Mouse (Mus musculus) limb, embryonic 13.5 days (tissue): ENCODE data around the gene C1s2. TPM values are rescaled to one million over a fixed set of nuclear protein-coding genes. Genes with fewer than 3 reads are reported as not detected.
"Not testable (repeated sequence)": the region's sequence is repeated elsewhere in the genome, so short reads cannot be mapped to it uniquely, and the experiment has no call there.

ENCODE experiments used
- ATAC-seq: fragments of 200-750 bp; cut with Nextera tagmentation; 2 replicates; pipeline ENCODE4 v1.8.0; 2017; ENCODE audit warnings: low read depth, moderate number of reproducible peaks, moderate TSS enrichment; ENCODE audit not compliant: low FRiP score
- H3K27ac ChIP-seq: fragments of 300-500 bp; sonication (generic); 2 replicates; pipeline ENCODE4 v1.5.1; 2015; ENCODE audit warnings: inconsistent platforms, mild to moderate bottlenecking, moderate library complexity
- H3K27me3 ChIP-seq: fragments of 300-500 bp; sonication (generic); 2 replicates; pipeline ENCODE4 v1.6.1; 2015; ENCODE audit warnings: mild to moderate bottlenecking, inconsistent platforms
- H3K36me3 ChIP-seq: fragments of 300-500 bp; sonication (generic); 2 replicates; pipeline ENCODE4 v1.6.1; 2015; ENCODE audit warnings: inconsistent platforms, mild to moderate bottlenecking, moderate library complexity
- H3K4me1 ChIP-seq: fragments of 300-500 bp; sonication (generic); 2 replicates; pipeline ENCODE4 v1.6.1; 2015; ENCODE audit warnings: inconsistent platforms
- H3K4me2 ChIP-seq: fragments of 300-500 bp; sonication (generic); replicated peaks from 2 replicates; pipeline ENCODE4 v1.6.1; 2015; ENCODE audit warnings: inconsistent platforms, mild to moderate bottlenecking, moderate library complexity
- H3K4me3 ChIP-seq: fragments of 300-500 bp; sonication (generic); 2 replicates; pipeline ENCODE4 v1.5.1; 2015; ENCODE audit warnings: moderate library complexity, mild to moderate bottlenecking, inconsistent platforms
- H3K9ac ChIP-seq: fragments of 300-500 bp; sonication (generic); 2 replicates; pipeline ENCODE4 v1.6.1; 2015; ENCODE audit warnings: mild to moderate bottlenecking, inconsistent platforms
- H3K9me3 ChIP-seq: fragments of 300-500 bp; sonication (generic); 2 replicates; pipeline ENCODE4 v1.6.1; 2016; ENCODE audit warnings: inconsistent platforms
- WGBS: fragments of 180-500 bp; shearing (Covaris S2); methylation state at CpG from one replicate; pipeline ENCODE4 v1.1.7; 2015; 5-methylcytosine and 5-hydroxymethylcytosine counted together
- polyA plus RNA-seq: library from polyadenylated mRNA; unstranded; fragments of >200 nt; fragmentation: Nextera tagmentation; extraction: Ambion mirVana; gene quantifications from 2 replicates; pipeline ENCODE4 v1.2.1, GENCODE M21; 2015

The C1s2 gene
- 0.24 TPM in 1 of 2 replicates, not detected in the other for polyA plus RNA-seq

GRCm38 (mm10) chr6:124635985-124636384 lies at the start of gene C1s2:
Gene C1s2 (minus strand): TSS chr6:124636085.
- H3K9ac ChIP-seq, H3K27me3 ChIP-seq, H3K4me1 ChIP-seq, H3K4me2 ChIP-seq, ATAC-seq, H3K27ac ChIP-seq, H3K36me3 ChIP-seq, H3K9me3 ChIP-seq, H3K4me3 ChIP-seq: not testable (repeated sequence)
- WGBS = 87% methylated on average over 2 of the region's 2 CpGs

GRCm38 (mm10) chr6:124683591-124684417 lies 47.9 kb upstream of the C1s2 start:
- no peak for ATAC-seq
- H3K27ac ChIP-seq = no peak overlapping the region
- H3K36me3 ChIP-seq = no peaks in the 10 kb centered on the region
- no peaks in the 10 kb centered on the region for H3K9me3 ChIP-seq
- H3K4me2 ChIP-seq = no peak overlapping the region
- H3K27me3 ChIP-seq = no peaks in the 10 kb centered on the region
- H3K9ac ChIP-seq = no peak overlapping the region
- H3K4me3 ChIP-seq = no peak overlapping the region
- WGBS = 67% methylated on average over 14 of the region's 14 CpGs
- no peaks in the 10 kb centered on the region; the same call in 1 of the 2 replicates for H3K4me1 ChIP-seq

- H3K4me2 ChIP-seq, H3K4me1 ChIP-seq, ATAC-seq, H3K9me3 ChIP-seq, H3K27ac ChIP-seq, H3K9ac ChIP-seq, H3K36me3 ChIP-seq, H3K27me3 ChIP-seq, H3K4me3 ChIP-seq: not testable (repeated sequence)
- 78% methylated on average over 6 of the region's 6 CpGs for WGBS
Measured at GRCm38 (mm10) chr6:124682291-124682690, 46.4 kb upstream of the C1s2 start.

- whole genome bisulfite sequencing = 95% methylated on average over 3 of the region's 3 CpGs
- H3K9ac ChIP-seq = no peak overlapping the region
- H3K4me1 ChIP-seq = no peaks in the 10 kb centered on the region; the same call in 1 of the 2 replicates
- no peak for ATAC-seq
- H3K9me3 ChIP-seq = no peaks in the 10 kb centered on the region
- no peak overlapping the region for H3K4me2 ChIP-seq
- no peaks in the 10 kb centered on the region for H3K27me3 ChIP-seq
- no peak overlapping the region for H3K4me3 ChIP-seq
- peaks cover 3% of the 10 kb centered on the region for H3K36me3 ChIP-seq
- no peak overlapping the region for H3K27ac ChIP-seq
Measured at GRCm38 (mm10) chr6:124679486-124679885, 43.6 kb upstream of the C1s2 start.

GRCm38 (mm10) chr6:124678769-124679168 lies 42.9 kb upstream of the C1s2 start:
- no peak for ATAC-seq
- 91% methylated on average over 7 of the region's 7 CpGs for WGBS
- peaks cover 10% of the 10 kb centered on the region for H3K36me3 ChIP-seq
- no peak overlapping the region for H3K4me2 ChIP-seq
- H3K9me3 ChIP-seq = no peaks in the 10 kb centered on the region
- no peak overlapping the region for H3K4me3 ChIP-seq
- H3K27me3 ChIP-seq = no peaks in the 10 kb centered on the region
- no peak overlapping the region for H3K27ac ChIP-seq
- H3K4me1 ChIP-seq = peaks cover 1% of the 10 kb centered on the region
- no peak overlapping the region for H3K9ac ChIP-seq

GRCm38 (mm10) chr6:124676171-124676570 lies 40.3 kb upstream of the C1s2 start:
- H3K27me3 ChIP-seq = no peaks in the 10 kb centered on the region
- no peaks in the 10 kb centered on the region for H3K9me3 ChIP-seq
- 86% methylated on average over 6 of the region's 6 CpGs for WGBS
- H3K36me3 ChIP-seq = peaks cover 10% of the 10 kb centered on the region
- peaks cover 15% of the 10 kb centered on the region for H3K4me1 ChIP-seq
- H3K4me2 ChIP-seq = no peak overlapping the region
- no peak overlapping the region for H3K4me3 ChIP-seq
- no peak for ATAC-seq
- H3K9ac ChIP-seq = no peak overlapping the region
- no peak overlapping the region for H3K27ac ChIP-seq

- 95% methylated on average over 7 of the region's 7 CpGs for WGBS
- Histone ChIP-seq H3K9me3 (no peaks in the 10 kb centered on the region), H3K27me3 (no peaks in the 10 kb centered on the region)
Measured at GRCm38 (mm10) chr6:124674591-124674990, 38.7 kb upstream of the C1s2 start.

GRCm38 (mm10) chr6:124673619-124674018 lies 37.7 kb upstream of the C1s2 start:
- Histone ChIP-seq H3K4me3 (no peak overlapping the region), H3K9ac (no peak overlapping the region), H3K27me3 (no peaks in the 10 kb centered on the region), H3K36me3 (peaks cover 10% of the 10 kb centered on the region), H3K27ac (no peak overlapping the region; the same call in 1 of the 2 replicates), H3K9me3 (no peaks in the 10 kb centered on the region), H3K4me2 (no peak overlapping the region), H3K4me1 (peaks cover 15% of the 10 kb centered on the region)
- no peak for ATAC-seq
- 75% methylated on average over 9 of the region's 9 CpGs for WGBS

More at GRCm38 (mm10) chr6:124674591-124674990, 38.7 kb upstream of the C1s2 start:
- no peak for ATAC-seq
- Histone ChIP-seq H3K27ac (no peak overlapping the region), H3K4me1 (peaks cover 15% of the 10 kb centered on the region), H3K36me3 (peaks cover 10% of the 10 kb centered on the region), H3K9ac (no peak overlapping the region), H3K4me3 (no peak overlapping the region), H3K4me2 (no peak overlapping the region)

GRCm38 (mm10) chr6:124672100-124672499 lies 36.2 kb upstream of the C1s2 start:
- no peak overlapping the region for H3K9ac ChIP-seq
- no peak overlapping the region for H3K4me2 ChIP-seq
- no peak overlapping the region for H3K4me3 ChIP-seq
- H3K9me3 ChIP-seq = no peaks in the 10 kb centered on the region
- 44% methylated on average over 6 of the region's 6 CpGs for WGBS
- no peak for ATAC-seq
- H3K4me1 ChIP-seq = peaks cover 15% of the 10 kb centered on the region
- peaks cover 10% of the 10 kb centered on the region for H3K36me3 ChIP-seq
- H3K27me3 ChIP-seq = no peaks in the 10 kb centered on the region
- H3K27ac ChIP-seq = no peak overlapping the region

GRCm38 (mm10) chr6:124670281-124670900 lies 34.5 kb upstream of the C1s2 start:
- H3K4me3 ChIP-seq = no peak overlapping the region
- H3K36me3 ChIP-seq = peaks cover 10% of the 10 kb centered on the region
- 85% methylated on average over 7 of the region's 7 CpGs for WGBS
- no peaks in the 10 kb centered on the region for H3K9me3 ChIP-seq
- peaks cover 15% of the 10 kb centered on the region for H3K4me1 ChIP-seq
- no peak for ATAC-seq
- H3K27me3 ChIP-seq = no peaks in the 10 kb centered on the region
- no peak overlapping the region for H3K27ac ChIP-seq
- H3K9ac ChIP-seq = no peak overlapping the region
- no peak overlapping the region for H3K4me2 ChIP-seq

- H3K27me3 ChIP-seq = no peaks in the 10 kb centered on the region
- peaks cover 16% of the 10 kb centered on the region for H3K4me1 ChIP-seq
- no peak overlapping the region for H3K27ac ChIP-seq
- H3K4me2 ChIP-seq = no peak overlapping the region
- H3K4me3 ChIP-seq = no peak overlapping the region
- 85% methylated on average over 11 of the region's 11 CpGs for WGBS
- no peak for ATAC-seq
- H3K9ac ChIP-seq = no peak overlapping the region
- no peaks in the 10 kb centered on the region for H3K9me3 ChIP-seq
- H3K36me3 ChIP-seq = peaks cover 5% of the 10 kb centered on the region
Measured at GRCm38 (mm10) chr6:124669234-124669859, 33.5 kb upstream of the C1s2 start.

- no peaks in the 10 kb centered on the region for H3K36me3 ChIP-seq
- H3K9ac ChIP-seq = no peak overlapping the region
- no peak for ATAC-seq
- H3K4me3 ChIP-seq = no peak overlapping the region
- no peaks in the 10 kb centered on the region for H3K9me3 ChIP-seq
- no peak overlapping the region for H3K27ac ChIP-seq
- peaks cover 17% of the 10 kb centered on the region for H3K4me1 ChIP-seq
- no peaks in the 10 kb centered on the region for H3K27me3 ChIP-seq
- H3K4me2 ChIP-seq = no peak overlapping the region
- 91% methylated on average over 10 of the region's 10 CpGs for WGBS
Measured at GRCm38 (mm10) chr6:124665011-124665410, 29.1 kb upstream of the C1s2 start.
